Mouse (Mus musculus): ENCODE measurements around the gene Morn3. TPM values are rescaled to one million over a fixed set of nuclear protein-coding genes. Genes with fewer than 3 reads are reported as not detected.

Gene Morn3
- total and polyA plus RNA-seq, 2 experiments from 2014 or later = 1.1 TPM; not detected in 1

- Histone ChIP-seq H3K9ac (no peak overlapping the region), H3K4me3 (ENCODE audit: low read depth, low read length) (peak overlapping the region; percentile 77; the same call in 1 of the 2 replicates)
Measured at GRCm38 (mm10) chr5:122991350-122992004, 55.3 kb downstream of the Morn3 start.

GRCm38 (mm10) chr5:122990411-122991160, 56.2 kb downstream of the Morn3 start:
- H3K9ac ChIP-seq = peak overlapping the region; percentile 64
- TF ChIP-seq CTCF (IDR thresholded peaks at IDR 0.05; ENCODE audit: low read depth) = no peak
- DNase-seq = no peak
- H3K4me1 ChIP-seq (ENCODE audit: insufficient read depth) = peaks cover 14% of the 10 kb centered on the region; the same call in 1 of the 2 replicates
- H3K36me3 ChIP-seq (ENCODE audit: insufficient read depth) = no peaks in the 10 kb centered on the region
- WGBS = 19% methylated on average over 16 of the region's 16 CpGs
- no peaks in the 10 kb centered on the region for H3K9me3 ChIP-seq (ENCODE audit: low read length)
- no peak for ATAC-seq
- peak overlapping the region; percentile 77 for H3K4me3 ChIP-seq (ENCODE audit: low read depth, low read length)
- 0 out of 2 replicates have a peak overlapping the region, but pooled peaks have one; percentile 35 for H3K27ac ChIP-seq (ENCODE audit: low read depth, low read length)
- peak overlapping the region; percentile 99 for H3K4me2 ChIP-seq (ENCODE audit: low read depth)
- H3K27me3 ChIP-seq (ENCODE audit: insufficient read depth, low read length) = no peaks in the 10 kb centered on the region

More at GRCm38 (mm10) chr5:122991350-122992004, 55.3 kb downstream of the Morn3 start:
- no peak for TF ChIP-seq CTCF (IDR thresholded peaks at IDR 0.05; ENCODE audit: low read depth)
- Histone ChIP-seq H3K36me3 (ENCODE audit: insufficient read depth) (no peaks in the 10 kb centered on the region), H3K4me1 (ENCODE audit: insufficient read depth) (peaks cover 14% of the 10 kb centered on the region; the same call in 1 of the 2 replicates), H3K9me3 (ENCODE audit: low read length) (no peaks in the 10 kb centered on the region), H3K4me2 (ENCODE audit: low read depth) (peak overlapping the region; percentile 99), H3K27me3 (ENCODE audit: insufficient read depth, low read length) (no peaks in the 10 kb centered on the region), H3K27ac (ENCODE audit: low read depth, low read length) (no peak overlapping the region)
- DNase-seq (no peak), ATAC-seq (no peak)
- WGBS = 36% methylated on average over 5 of the region's 5 CpGs

- Histone ChIP-seq H3K27ac (ENCODE audit: low read depth, low read length) (peak within 1 kb of the TSS; percentile 85), H3K9ac (peak within 1 kb of the TSS; percentile 64), H3K4me1 (ENCODE audit: insufficient read depth) (peaks cover 18% of the 10 kb centered on the region), H3K9me3 (ENCODE audit: low read length) (no peaks in the 10 kb centered on the region), H3K4me2 (ENCODE audit: low read depth) (peak within 1 kb of the TSS; percentile 99), H3K36me3 (ENCODE audit: insufficient read depth) (no peaks in the 10 kb centered on the region), H3K4me3 (ENCODE audit: low read depth, low read length) (peak within 1 kb of the TSS; percentile 77), H3K27me3 (ENCODE audit: insufficient read depth, low read length) (no peaks in the 10 kb centered on the region)
- peak; percentile 14; the same call in 1 of the 2 replicates for ATAC-seq
- TF ChIP-seq CTCF (IDR thresholded peaks at IDR 0.05; ENCODE audit: low read depth) = no peak
- WGBS = 5% methylated on average over 15 of the region's 15 CpGs
- DNase-seq = no peak
Measured at GRCm38 (mm10) chr5:122989551-122990330, 57.1 kb downstream of the Morn3 start, which contains the start of gene Kdm2b. Gene Kdm2b (minus strand): TSS chr5:122989823.

- H3K27me3 ChIP-seq (ENCODE audit: insufficient read depth, low read length) = no peaks in the 10 kb centered on the region
- no peaks in the 10 kb centered on the region for H3K36me3 ChIP-seq (ENCODE audit: insufficient read depth)
- DNase-seq (peak; percentile 81), ATAC-seq (peak; percentile 75)
- no peaks in the 10 kb centered on the region for H3K9me3 ChIP-seq (ENCODE audit: low read length)
- peak overlapping the region; percentile 77 for H3K4me3 ChIP-seq (ENCODE audit: low read depth, low read length)
- peaks cover 18% of the 10 kb centered on the region for H3K4me1 ChIP-seq (ENCODE audit: insufficient read depth)
- H3K9ac ChIP-seq = peak overlapping the region; percentile 64
- peak overlapping the region; percentile 85 for H3K27ac ChIP-seq (ENCODE audit: low read depth, low read length)
- under 1% methylated on average over 35 of the region's 39 CpGs for WGBS
- peak overlapping the region; percentile 99 for H3K4me2 ChIP-seq (ENCODE audit: low read depth)
- TF ChIP-seq CTCF (IDR thresholded peaks at IDR 0.05; ENCODE audit: low read depth) = no peak
Measured at GRCm38 (mm10) chr5:122989001-122989525, 57.8 kb downstream of the Morn3 start.

GRCm38 (mm10) chr5:122988021-122988751, 58.6 kb downstream of the Morn3 start:
- peak; percentile 50 for ATAC-seq
- no peaks in the 10 kb centered on the region for H3K27me3 ChIP-seq (ENCODE audit: insufficient read depth, low read length)
- peaks cover 18% of the 10 kb centered on the region for H3K4me1 ChIP-seq (ENCODE audit: insufficient read depth)

More at GRCm38 (mm10) chr5:122988021-122988751, 58.6 kb downstream of the Morn3 start:
- Histone ChIP-seq H3K36me3 (ENCODE audit: insufficient read depth) (no peaks in the 10 kb centered on the region), H3K9me3 (ENCODE audit: low read length) (no peaks in the 10 kb centered on the region), H3K4me3 (ENCODE audit: low read depth, low read length) (peak overlapping the region; percentile 77), H3K27ac (ENCODE audit: low read depth, low read length) (peak overlapping the region; percentile 85), H3K9ac (peak overlapping the region; percentile 64), H3K4me2 (ENCODE audit: low read depth) (peak overlapping the region; percentile 99)
- TF ChIP-seq CTCF (IDR thresholded peaks at IDR 0.05; ENCODE audit: low read depth) = no peak
- 0% methylated on average over 41 of the region's 41 CpGs for WGBS
- DNase-seq = peak; percentile 54
